Mouse (Mus musculus) liver, embryonic 14.5 days (tissue): ENCODE data around the gene Cdh13. TPM values are rescaled to one million over a fixed set of nuclear protein-coding genes. Genes with fewer than 3 reads are reported as not detected.
A peak's percentile ranks its signal among the peaks of the same experiment; 100 is the strongest.

Source experiments
- ATAC-seq: fragments of 200-750 bp; cut with Nextera tagmentation; 2 replicates; pipeline ENCODE4 v1.8.0; 2017; ENCODE audit warnings: moderate number of reproducible peaks, mild to moderate bottlenecking, moderate library complexity; ENCODE audit not compliant: insufficient read depth
- DNase-seq, 3 experiments: peaks; one replicate each; pipeline ENCODE4 v3.0.0-alpha.2; 2012 to 2013; ENCODE audit warnings: low read depth in 3 of 3, low spot score in 3 of 3
- H3K27ac ChIP-seq: fragments of 300-500 bp; sonication (generic); 2 replicates; pipeline ENCODE4 v1.5.1; 2014; ENCODE audit warnings: moderate library complexity, mild to moderate bottlenecking, control low read depth, inconsistent platforms
- H3K27me3 ChIP-seq: fragments of 300-500 bp; sonication (generic); 2 replicates; pipeline ENCODE4 v1.6.1; 2014; ENCODE audit warnings: mild to moderate bottlenecking, low read length, moderate library complexity; ENCODE audit not compliant: control insufficient read depth, insufficient read depth
- H3K36me3 ChIP-seq: fragments of 300-500 bp; sonication (generic); replicated peaks from 2 replicates; pipeline ENCODE4 v1.6.1; 2014; ENCODE audit warnings: low read depth; ENCODE audit not compliant: control insufficient read depth, insufficient read depth
- H3K4me1 ChIP-seq, 2 experiments: fragments of 200-500 bp in 1 of 2; fragments of 300-500 bp in 1 of 2; sonication (generic) in 1 of 2; replicated peaks; 2 replicates each; pipeline ENCODE4 v1.6.1; 2012 to 2014; ENCODE audit warnings: antibody characterized with exemption in 1 of 2, inconsistent platforms in 1 of 2, low read length in 1 of 2; ENCODE audit not compliant: control insufficient read depth in 2 of 2, insufficient read depth in 2 of 2
- H3K4me2 ChIP-seq: fragments of 300-500 bp; sonication (generic); 2 replicates; pipeline ENCODE4 v1.6.1; 2014; ENCODE audit warnings: low read depth, mild to moderate bottlenecking, control low read depth, moderate library complexity
- H3K4me3 ChIP-seq, 2 experiments: fragments of 200-500 bp in 1 of 2; fragments of 300-500 bp in 1 of 2; sonication (generic) in 1 of 2; 2 replicates each; pipeline ENCODE4 v1.5.1; 2012 to 2014; ENCODE audit warnings: low read depth in 2 of 2, low read length in 2 of 2, mild to moderate bottlenecking in 2 of 2, control low read depth in 1 of 2, inconsistent platforms in 1 of 2, moderate library complexity in 1 of 2; ENCODE audit not compliant: insufficient read depth in 1 of 2
- H3K9ac ChIP-seq: fragments of 300-500 bp; sonication (generic); replicated peaks from 2 replicates; pipeline ENCODE4 v1.6.1; 2014; ENCODE audit warnings: mild to moderate bottlenecking, control low read depth, moderate library complexity
- H3K9me3 ChIP-seq: fragments of 300-500 bp; sonication (generic); 2 replicates; pipeline ENCODE4 v1.6.1; 2016; ENCODE audit warnings: low read length, mixed read lengths; ENCODE audit not compliant: control insufficient read depth
- CTCF ChIP-seq: IDR thresholded peaks from 2 replicates; pipeline ENCODE4 v1.5.1; 2016; ENCODE audit warnings: antibody characterized with exemption, low read depth, control low read depth
- EP300 ChIP-seq: IDR thresholded peaks from 2 replicates; pipeline ENCODE4 v1.6.1; 2016; ENCODE audit warnings: antibody characterized with exemption, low read depth
- WGBS: fragments of 180-500 bp; shearing (Covaris S2); extraction: QIAGEN DNeasy Blood & Tissue Kit; methylation state at CpG from one replicate; pipeline ENCODE4 v1.1.7; 2014; ENCODE audit not compliant: insufficient replicate concordance; 5-methylcytosine and 5-hydroxymethylcytosine counted together
- polyA plus RNA-seq, 2 experiments: library from polyadenylated mRNA; depleted of rRNA in 1 of 2; stranded (reverse) in 1 of 2; unstranded in 1 of 2; fragments of >200 nt; fragmentation: Nextera tagmentation in 1 of 2; extraction: Ambion mirVana in 1 of 2; gene quantifications; 2 replicates each; pipeline versions ENCODE4 v1.2.1 to v1.2.3; 2012 to 2014

Gene Cdh13
- 0.15 and 0.18 TPM in 2 replicates for polyA plus RNA-seq (2012; rRNA removed)
- 0.24 and 0.43 TPM in 2 replicates for polyA plus RNA-seq (2014; fragmentation: Nextera tagmentation; extraction: Ambion mirVana)

- TF ChIP-seq EP300 (no peak), CTCF (no peak)
- WGBS, result 3% methylated on average over 32 of the region's 33 CpGs
- Histone ChIP-seq H3K27ac (no peak within 1 kb of the TSS), H3K27me3 (peaks cover 20% of the 10 kb centered on the region), H3K9ac (no peak within 1 kb of the TSS), H3K4me3 (0 out of 4 replicates have a peak within 1 kb of the TSS, but pooled peaks of 1 of the 2 experiments have one; percentile 11), H3K4me1 (no peaks in the 10 kb centered on the region), H3K9me3 (no peaks in the 10 kb centered on the region), H3K4me2 (peak within 1 kb of the TSS; percentile 2; the same call in 1 of the 2 replicates), H3K36me3 (no peaks in the 10 kb centered on the region)
- DNase-seq (no peak), ATAC-seq (no peak)
Observed at GRCm38 (mm10) chr8:118283600-118284111, at the start of gene Cdh13. Cdh13 (plus strand) TSS chr8:118283733.

DNA sequence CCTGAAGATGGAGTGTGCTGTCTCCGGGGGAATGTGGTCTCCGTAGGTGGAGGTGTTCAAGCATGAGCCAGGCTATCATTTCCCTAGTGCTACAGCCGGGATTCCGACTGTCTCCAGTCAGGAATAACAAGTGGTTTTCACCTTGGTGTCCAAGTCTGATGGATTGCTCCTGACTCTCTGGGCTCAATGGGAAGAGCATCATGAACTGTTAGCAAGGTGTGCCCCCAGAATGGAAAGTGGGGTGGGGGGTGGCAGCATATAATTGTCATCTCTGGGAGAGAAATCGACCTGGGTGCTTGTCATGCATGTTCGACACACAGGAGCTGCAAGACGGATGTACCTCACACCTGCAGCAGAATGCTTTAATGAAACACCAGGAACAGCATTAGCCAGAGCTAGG is 47.9 kb upstream of the Cdh13 start:
- H3K4me3 ChIP-seq, result no peak overlapping the region
- DNase-seq (no peak), ATAC-seq (no peak)
- no peaks in the 10 kb centered on the region for H3K27me3 ChIP-seq
- no peak for TF ChIP-seq CTCF
- no peak for TF ChIP-seq EP300
- H3K4me1 ChIP-seq, result no peaks in the 10 kb centered on the region
- WGBS, result 62% methylated on average over 7 of the region's 7 CpGs
- H3K9ac ChIP-seq, result no peak overlapping the region
- no peak overlapping the region for H3K4me2 ChIP-seq
- H3K9me3 ChIP-seq, result no peaks in the 10 kb centered on the region
- no peaks in the 10 kb centered on the region for H3K36me3 ChIP-seq
- H3K27ac ChIP-seq, result no peak overlapping the region

DNA sequence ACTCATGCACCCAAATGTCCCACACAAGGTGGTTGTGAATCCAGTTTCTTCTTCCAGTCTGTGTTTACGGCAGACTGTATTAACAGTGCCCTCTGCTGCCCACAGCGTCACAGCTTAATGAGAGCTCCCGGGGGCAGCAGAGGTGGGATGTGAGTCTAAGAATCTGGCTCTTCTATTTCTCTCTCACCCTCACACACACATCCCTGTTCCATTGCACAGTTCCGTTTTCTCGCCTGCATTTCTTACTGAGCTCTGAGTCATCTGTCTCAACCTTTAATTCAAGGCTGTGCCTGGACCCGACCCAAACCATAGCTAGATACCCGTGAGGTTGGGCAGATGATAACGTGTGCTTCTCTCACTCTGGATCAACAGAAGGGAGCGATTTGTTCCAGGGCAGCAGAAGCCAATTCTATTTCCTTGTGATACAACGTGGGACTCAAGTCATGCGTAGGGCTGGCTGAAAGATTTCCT is 46.3 kb upstream of the Cdh13 start:
- WGBS, result 58% methylated on average over 11 of the region's 11 CpGs
- DNase-seq, result no peak
- H3K27ac ChIP-seq, result no peak overlapping the region

GRCm38 (mm10) chr8:118238156-118238555 is 45.4 kb upstream of the Cdh13 start:
- no peaks in the 10 kb centered on the region for H3K9me3 ChIP-seq
- H3K4me1 ChIP-seq, result no peaks in the 10 kb centered on the region
- TF ChIP-seq EP300 (no peak), CTCF (no peak)
- no peaks in the 10 kb centered on the region for H3K36me3 ChIP-seq
- no peak overlapping the region for H3K9ac ChIP-seq
- no peaks in the 10 kb centered on the region for H3K27me3 ChIP-seq
- ATAC-seq, result no peak
- DNase-seq, result no peak
- WGBS, result 57% methylated on average over 5 of the region's 5 CpGs
- H3K27ac ChIP-seq, result no peak overlapping the region
- no peak overlapping the region for H3K4me3 ChIP-seq
- no peak overlapping the region for H3K4me2 ChIP-seq

More for the DNA sequence above, 46.3 kb upstream of the Cdh13 start:
- TF ChIP-seq EP300, result no peak
- TF ChIP-seq CTCF, result no peak
- H3K4me2 ChIP-seq, result no peak overlapping the region
- H3K4me3 ChIP-seq, result no peak overlapping the region
- no peaks in the 10 kb centered on the region for H3K36me3 ChIP-seq
- H3K9me3 ChIP-seq, result no peaks in the 10 kb centered on the region
- H3K27me3 ChIP-seq, result no peaks in the 10 kb centered on the region
- no peak overlapping the region for H3K9ac ChIP-seq
- no peaks in the 10 kb centered on the region for H3K4me1 ChIP-seq
- no peak for ATAC-seq

DNA sequence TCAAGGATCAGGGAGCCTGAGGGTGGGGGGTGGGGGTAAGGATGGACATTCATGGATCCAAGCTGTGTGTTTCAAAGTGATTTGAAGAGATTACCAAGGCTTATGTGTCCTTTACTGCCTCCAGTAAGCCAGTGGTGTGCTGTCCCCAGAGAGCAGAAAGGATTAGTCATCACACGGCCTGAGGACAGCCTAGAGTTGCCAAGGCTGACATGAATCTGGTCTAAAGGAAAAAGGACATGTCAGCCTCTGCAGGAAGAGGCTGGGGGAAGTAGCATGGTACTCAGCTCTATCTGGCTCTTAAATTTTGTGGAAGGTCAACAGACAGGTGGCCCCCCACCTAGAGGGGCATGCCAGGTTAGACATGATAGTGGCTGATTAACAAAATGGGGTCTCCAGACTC is 44.3 kb upstream of the Cdh13 start:
- TF ChIP-seq EP300, result no peak
- TF ChIP-seq CTCF, result no peak
- H3K9ac ChIP-seq, result no peak overlapping the region
- ATAC-seq (no peak), DNase-seq (no peak)
- no peaks in the 10 kb centered on the region for H3K36me3 ChIP-seq
- H3K4me2 ChIP-seq, result no peak overlapping the region
- H3K9me3 ChIP-seq, result no peaks in the 10 kb centered on the region
- H3K4me1 ChIP-seq, result no peaks in the 10 kb centered on the region
- H3K4me3 ChIP-seq, result no peak overlapping the region
- 18% methylated on average over 1 of the region's 1 CpGs for WGBS
- H3K27me3 ChIP-seq, result no peaks in the 10 kb centered on the region
- H3K27ac ChIP-seq, result no peak overlapping the region
